Mouse (Mus musculus) left cerebral cortex, adult 2 months (tissue): ENCODE results near the gene Edil3. TPM values are rescaled to one million over a fixed set of nuclear protein-coding genes. Genes with fewer than 3 reads are reported as not detected.

ENCODE experiments used
- DNase-seq, 2 experiments: peaks; one replicate each; pipeline ENCODE4 v3.0.0; 2021 to 2022; ENCODE audit warnings: low spot score in 2 of 2, mixed read lengths in 1 of 2; ENCODE audit errors: extremely low spot score in 1 of 2
- H3K27ac ChIP-seq: fragments of 200-600 bp; 2 replicates; pipeline ENCODE4 v1.8.1; 2022
- H3K4me3 ChIP-seq: fragments of 200-600 bp; 2 replicates; pipeline ENCODE4 v1.8.1; 2022
- CTCF ChIP-seq: fragments of 200-600 bp; IDR thresholded peaks from 2 replicates; pipeline ENCODE4 v1.8.1; 2022; ENCODE audit warnings: antibody characterized with exemption, mild to moderate bottlenecking, moderate library complexity
- intact Hi-C: fragments of 180-260 bp; cut with DNase I; formaldehyde crosslinking; loops from one replicate; pipeline ENCODE4 v1.15.1; 2025
- long read RNA-seq, 2 experiments: library from polyadenylated mRNA; stranded (forward); transcript quantifications; one replicate each; pipeline ENCODE4 v2.0.0; 2021; ENCODE audit warnings: borderline mapping rate in 2 of 2
- total RNA-seq, 2 experiments: library from RNA; stranded (reverse); gene quantifications; 2 replicates each; pipeline ENCODE4 v1.2.3; 2021

Gene Edil3
- total RNA-seq: 10 to 100 TPM; 90.4 to 91.8 TPM
- long read RNA-seq, experiment 1, full-length matches to known transcripts: 116 of 133 reads
- long read RNA-seq, experiment 1, partial matches to known transcripts: 7 of 133 reads
- long read RNA-seq, experiment 1, other reads (novel, unspliced or antisense): 10 of 133 reads
- long read RNA-seq, experiment 2, full-length matches to known transcripts: 72 of 78 reads
- long read RNA-seq, experiment 2, partial matches to known transcripts: 1 of 78 reads
- long read RNA-seq, experiment 2, other reads (novel, unspliced or antisense): 5 of 78 reads

- Histone ChIP-seq H3K4me3 (peak within 1 kb of the TSS; percentile 75), H3K27ac (peak within 1 kb of the TSS; percentile 94)
- DNase-seq: peak; percentile 63 to 68
- TF ChIP-seq CTCF: no peak
- intact Hi-C loops: loop anchor here (2.0 to 10.0 kb wide), 4 partner anchors 211 to 716 kb away; partner anchors contain the start of gene Hapln1
Observed at GRCm38 (mm10) chr13:88821440-88822331, at the start of gene Edil3. TSS of gene Edil3 (plus strand) at chr13:88821472.

- DNase-seq: no peak
- H3K4me3 ChIP-seq: no peak overlapping the region
- no peak overlapping the region for H3K27ac ChIP-seq
- TF ChIP-seq CTCF: no peak
- intact Hi-C loops: no loop called here
Observed at GRCm38 (mm10) chr13:88799186-88799585, 22.1 kb upstream of the Edil3 start.

- no peak for TF ChIP-seq CTCF
- no peak overlapping the region for H3K4me3 ChIP-seq
- no peak for DNase-seq
- intact Hi-C loops: no loop called here
- H3K27ac ChIP-seq: no peak overlapping the region
Observed at GRCm38 (mm10) chr13:88801006-88801405, 20.3 kb upstream of the Edil3 start.

GRCm38 (mm10) chr13:88805838-88806237, 15.4 kb upstream of the Edil3 start:
- Histone ChIP-seq H3K4me3 (no peak overlapping the region), H3K27ac (no peak overlapping the region)
- DNase-seq: no peak
- intact Hi-C loops: no loop called here
- TF ChIP-seq CTCF: no peak

GRCm38 (mm10) chr13:88806269-88806668, 15.0 kb upstream of the Edil3 start:
- intact Hi-C loops: no loop called here
- Histone ChIP-seq H3K4me3 (no peak overlapping the region), H3K27ac (no peak overlapping the region)
- TF ChIP-seq CTCF: no peak
- DNase-seq: no peak

- no peak overlapping the region for H3K27ac ChIP-seq
- intact Hi-C loops: no loop called here
- no peak overlapping the region for H3K4me3 ChIP-seq
- no peak for DNase-seq
- no peak for TF ChIP-seq CTCF
Observed at GRCm38 (mm10) chr13:88810097-88810496, 11.2 kb upstream of the Edil3 start.

- peak in 1 of 2 experiments; percentile 15 for DNase-seq
Observed at GRCm38 (mm10) chr13:88820686-88821308, 475 bp upstream of the Edil3 start.

GRCm38 (mm10) chr13:88822332-88822895, 1.1 kb downstream of the Edil3 start:
- Histone ChIP-seq H3K27ac (peak overlapping the region; percentile 94), H3K4me3 (peak overlapping the region; percentile 75)
- intact Hi-C loops: loop anchor here (2.0 to 10.0 kb wide), 4 partner anchors 212 to 715 kb away; partner anchors contain the start of gene Hapln1
- peak in 1 of 2 experiments; percentile 18 for DNase-seq
- no peak for TF ChIP-seq CTCF

More at GRCm38 (mm10) chr13:88820686-88821308, 475 bp upstream of the Edil3 start:
- intact Hi-C loops: loop anchor here (5.0 to 10.0 kb wide), 3 partner anchors 384 to 717 kb away; partner anchors contain the start of gene Hapln1
- H3K4me3 ChIP-seq: peak overlapping the region; percentile 32
- H3K27ac ChIP-seq: peak overlapping the region; percentile 3; the same call in 1 of the 2 replicates
- TF ChIP-seq CTCF: no peak; the same call in 1 of the 2 replicates

GRCm38 (mm10) chr13:88822976-88823521, 1.8 kb downstream of the Edil3 start:
- H3K27ac ChIP-seq: peak overlapping the region; percentile 94
- intact Hi-C loops: loop anchor here (2.0 to 10.0 kb wide), 4 partner anchors 212 to 714 kb away; partner anchors contain the start of gene Hapln1
- TF ChIP-seq CTCF: no peak

GRCm38 (mm10) chr13:88823522-88824419, 2.5 kb downstream of the Edil3 start:
- TF ChIP-seq CTCF: no peak
- H3K27ac ChIP-seq: peak overlapping the region; percentile 94
- DNase-seq: peak; percentile 52 to 57
- intact Hi-C loops: loop anchor here (2.0 to 10.0 kb wide), 4 partner anchors 213 to 714 kb away; partner anchors contain the start of gene Hapln1
- peak overlapping the region; percentile 75 for H3K4me3 ChIP-seq

More at GRCm38 (mm10) chr13:88822976-88823521, 1.8 kb downstream of the Edil3 start:
- peak; percentile 26 to 27 for DNase-seq
- peak overlapping the region; percentile 75 for H3K4me3 ChIP-seq
